Mouse (Mus musculus) cerebellum, adult 2 months (tissue): ENCODE measurements around the gene Olfr1242. TPM values are rescaled to one million over a fixed set of nuclear protein-coding genes. Genes with fewer than 3 reads are reported as not detected.

Experiments
- DNase-seq, 2 experiments: peaks; one replicate each; pipeline ENCODE4 v3.0.0; 2021
- H3K27ac ChIP-seq: fragments of 200-500 bp; 2 replicates; pipeline ENCODE4 v1.5.1; 2012; ENCODE audit warnings: low read length, control low read depth, inconsistent platforms; ENCODE audit not compliant: insufficient read depth
- H3K27me3 ChIP-seq: fragments of 200-500 bp; 2 replicates; pipeline ENCODE4 v1.6.1; 2012; ENCODE audit warnings: inconsistent platforms, mild to moderate bottlenecking, low read length, moderate library complexity; ENCODE audit not compliant: control insufficient read depth, insufficient read depth
- H3K4me1 ChIP-seq: fragments of 200-500 bp; 2 replicates; pipeline ENCODE4 v1.6.1; 2011; ENCODE audit warnings: low read length; ENCODE audit not compliant: control insufficient read depth, insufficient read depth
- H3K4me3 ChIP-seq: fragments of 200-500 bp; replicated peaks from 2 replicates; pipeline ENCODE3; 2011; ENCODE audit warnings: mild to moderate bottlenecking, low read depth, low read length, control low read depth; ENCODE audit not compliant: insufficient read depth
- CTCF ChIP-seq: fragments of 200-500 bp; IDR thresholded peaks from 2 replicates; pipeline ENCODE4 v1.5.1; 2011; ENCODE audit warnings: low read depth, mild to moderate bottlenecking, control low read depth, low read length, moderate library complexity, borderline replicate concordance; ENCODE audit not compliant: insufficient read depth
- POLR2A ChIP-seq: fragments of 200-500 bp; IDR thresholded peaks from 2 replicates; pipeline ENCODE4 v1.6.1; 2011; ENCODE audit warnings: low read length, control low read depth, borderline replicate concordance; ENCODE audit not compliant: insufficient read depth
- WGBS: fragments of 180-500 bp; shearing (Covaris S2); methylation state at CpG from one replicate; pipeline ENCODE4 v1.1.7; 2018; 5-methylcytosine and 5-hydroxymethylcytosine counted together
- polyA plus RNA-seq: library from polyadenylated mRNA; depleted of rRNA; stranded (reverse); fragments of >200 nt; gene quantifications from 2 replicates; pipeline ENCODE4 v1.2.3, GENCODE M21; 2012; rRNA removed

Gene Olfr1242
- not detected in 2 replicates for polyA plus RNA-seq

DNA sequence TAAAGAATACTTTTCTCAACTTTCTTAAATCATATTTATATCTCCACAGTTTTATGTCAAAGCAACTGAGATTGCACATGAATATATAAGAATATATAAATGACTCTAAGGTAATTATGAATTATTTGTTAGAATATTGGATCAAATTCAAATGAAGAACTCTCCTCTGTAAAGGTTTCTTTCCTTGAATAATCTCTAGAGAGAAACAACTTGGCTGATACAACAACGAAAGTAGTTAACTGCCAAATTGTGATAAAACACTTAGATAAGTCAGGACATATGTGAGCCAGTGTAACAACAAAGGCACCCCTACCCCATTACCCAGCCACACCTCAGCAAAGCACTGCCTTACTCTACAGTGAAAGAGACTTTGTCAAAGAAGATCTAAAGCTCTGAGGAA, at the start of gene Olfr1242:
Gene Olfr1242, minus strand, starts transcription at position 101 of the 400 bp plus-strand sequence.
- no peak within 1 kb of the TSS for H3K27ac ChIP-seq
- WGBS, result 78% methylated on average over 1 of the region's 1 CpGs
- H3K4me1 ChIP-seq, result no peaks in the 10 kb centered on the region
- no peak for DNase-seq
- H3K27me3 ChIP-seq, result no peaks in the 10 kb centered on the region
- no peak within 1 kb of the TSS for H3K4me3 ChIP-seq
- TF ChIP-seq CTCF (no peak), POLR2A (no peak)

DNA sequence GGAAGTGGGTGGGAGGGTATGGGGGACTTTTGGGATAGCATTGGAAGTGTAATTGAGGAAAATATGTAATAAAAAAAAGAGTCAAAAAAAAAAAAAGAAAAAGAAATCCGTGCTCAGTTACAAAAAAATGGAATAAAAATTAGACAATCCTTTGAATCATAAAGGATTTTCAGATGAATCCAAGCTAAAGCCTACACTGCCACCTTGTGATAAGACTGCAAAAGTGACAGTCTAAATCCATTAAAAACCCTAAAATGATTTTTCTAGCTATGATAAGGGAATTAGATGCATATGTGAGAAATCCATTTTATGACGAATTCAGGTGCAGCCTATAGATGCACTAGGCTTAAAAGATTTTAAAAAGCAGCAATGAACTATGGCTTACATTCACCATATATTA, 46.4 kb upstream of the Olfr1242 start:
- H3K4me3 ChIP-seq, result no peak overlapping the region
- WGBS, result 50% methylated on average over 2 of the region's 2 CpGs
- H3K4me1 ChIP-seq, result no peaks in the 10 kb centered on the region
- no peak for DNase-seq
- no peak overlapping the region for H3K27ac ChIP-seq
- TF ChIP-seq CTCF, result no peak
- TF ChIP-seq POLR2A, result no peak
- H3K27me3 ChIP-seq, result no peaks in the 10 kb centered on the region

DNA sequence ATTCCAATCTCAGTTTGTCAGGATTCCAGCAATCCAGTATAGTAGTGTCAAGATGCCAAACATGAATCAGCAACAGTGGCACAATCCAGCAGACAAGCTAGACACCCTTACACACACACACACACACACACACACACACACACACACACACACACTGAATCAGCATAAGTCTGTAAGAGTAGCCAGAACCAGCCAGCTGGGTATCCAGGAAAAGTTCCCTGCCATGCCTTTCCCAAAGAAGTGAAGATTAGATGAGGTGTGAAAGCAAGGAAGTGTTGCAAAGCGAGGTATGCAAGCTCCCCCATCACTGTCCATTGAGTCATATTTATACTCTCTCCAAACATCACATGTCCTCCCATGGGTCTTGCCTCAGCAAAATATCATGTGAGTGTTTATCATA, 41.8 kb upstream of the Olfr1242 start:
- no peak overlapping the region for H3K27ac ChIP-seq
- no peak overlapping the region for H3K4me3 ChIP-seq
- no peak for DNase-seq
- TF ChIP-seq POLR2A (no peak), CTCF (no peak)
- no peaks in the 10 kb centered on the region for H3K27me3 ChIP-seq
- WGBS, result 72% methylated on average over 1 of the region's 1 CpGs
- no peaks in the 10 kb centered on the region for H3K4me1 ChIP-seq

DNA sequence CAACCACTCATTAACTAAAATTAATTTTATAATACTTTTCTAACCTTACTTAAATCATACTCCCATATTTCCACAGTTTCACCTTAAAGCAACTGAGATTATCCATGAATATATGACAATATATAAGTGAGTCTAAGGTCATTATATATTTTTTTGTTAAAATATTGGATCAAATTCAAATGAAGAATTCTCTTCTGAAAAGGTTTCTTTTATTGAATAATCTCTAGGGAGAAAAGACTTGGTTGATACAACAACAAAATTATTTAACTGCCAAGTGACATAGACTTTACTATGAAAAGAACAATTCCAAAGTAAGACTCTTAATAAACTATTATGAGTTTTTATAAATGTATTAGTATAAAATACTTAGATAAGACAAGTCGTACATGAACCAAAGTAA, 33.3 kb upstream of the Olfr1242 start, which contains the start of gene Olfr1243:
Gene Olfr1243, minus strand, starts transcription at position 101 of the 400 bp plus-strand sequence.
- no peak for DNase-seq
- H3K27me3 ChIP-seq, result no peaks in the 10 kb centered on the region
- TF ChIP-seq CTCF, result no peak
- TF ChIP-seq POLR2A, result no peak
- WGBS, result 81% methylated on average over 1 of the region's 1 CpGs
- no peak within 1 kb of the TSS for H3K27ac ChIP-seq
- no peak within 1 kb of the TSS for H3K4me3 ChIP-seq
- H3K4me1 ChIP-seq, result no peaks in the 10 kb centered on the region

DNA sequence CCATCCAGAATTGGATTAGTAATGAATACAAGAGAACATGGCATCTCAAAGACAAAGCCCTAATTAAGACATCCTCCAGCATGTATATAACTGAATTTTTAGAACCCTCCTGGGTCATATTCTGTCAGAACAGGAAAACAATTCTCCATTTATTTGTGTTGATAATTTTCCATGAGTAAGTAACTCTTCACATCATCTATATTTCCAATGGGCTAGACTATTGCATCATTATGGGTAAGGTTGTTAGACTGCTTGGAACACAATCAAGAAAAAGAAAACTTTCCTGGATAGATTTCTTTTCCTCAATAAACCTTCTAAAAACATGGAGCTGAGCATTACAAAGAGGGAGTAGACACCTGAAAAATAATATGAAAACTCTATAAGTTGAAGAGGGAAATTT, 11.1 kb downstream of the Olfr1242 start, which contains the start of gene Olfr1241:
Gene Olfr1241, minus strand, starts transcription at position 101 of the 400 bp plus-strand sequence.
- H3K4me1 ChIP-seq, result no peaks in the 10 kb centered on the region
- DNase-seq, result no peak
- no peak within 1 kb of the TSS for H3K27ac ChIP-seq
- TF ChIP-seq CTCF (no peak), POLR2A (no peak)
- H3K4me3 ChIP-seq, result no peak within 1 kb of the TSS
- H3K27me3 ChIP-seq, result no peaks in the 10 kb centered on the region

DNA sequence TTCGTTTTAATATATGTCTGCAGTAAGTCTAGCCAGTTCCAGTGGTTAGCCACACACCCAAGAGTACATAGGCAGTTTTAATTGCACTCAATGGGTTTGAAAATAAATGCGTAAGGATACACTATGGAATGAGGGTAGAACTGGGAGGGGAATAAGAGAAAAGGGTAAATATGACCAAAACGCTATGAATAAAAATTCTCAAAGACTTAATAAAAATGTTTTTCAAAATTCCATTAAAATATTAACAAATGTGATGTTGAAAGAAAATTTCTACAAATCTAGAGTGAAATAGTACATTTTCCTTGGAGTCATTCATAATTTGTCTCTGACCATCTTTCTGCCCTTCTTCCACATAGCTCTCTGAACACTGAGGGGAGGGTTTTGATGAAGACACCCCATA, 55.2 kb downstream of the Olfr1242 start, which contains the start of gene Olfr1240:
Gene Olfr1240, minus strand, starts transcription at position 101 of the 400 bp plus-strand sequence.
- no peak within 1 kb of the TSS for H3K4me3 ChIP-seq
- 81% methylated on average over 3 of the region's 3 CpGs for WGBS
- no peak within 1 kb of the TSS for H3K27ac ChIP-seq
- no peak for TF ChIP-seq POLR2A
- no peak for TF ChIP-seq CTCF
- no peaks in the 10 kb centered on the region for H3K4me1 ChIP-seq
- no peak for DNase-seq
- H3K27me3 ChIP-seq, result no peaks in the 10 kb centered on the region; the same call in 1 of the 2 replicates

Other genes starting within 250 kb of the Olfr1242 start
- gene Olfr1228, start 244.3 kb downstream of the Olfr1242 start, polyA plus RNA-seq, result not detected in 2 replicates
- not detected in 2 replicates for gene Olfr1229, start 210.3 kb downstream of the Olfr1242 start, polyA plus RNA-seq
- not detected in 2 replicates for gene Olfr1230, start 201.1 kb downstream of the Olfr1242 start, polyA plus RNA-seq
- not detected in 2 replicates for gene Olfr1231, start 191.3 kb downstream of the Olfr1242 start, polyA plus RNA-seq
- not detected in 2 replicates for gene Olfr1232, start 168.7 kb downstream of the Olfr1242 start, polyA plus RNA-seq
- gene Olfr1233, start 155.9 kb downstream of the Olfr1242 start, polyA plus RNA-seq, result not detected in 2 replicates
- not detected in 2 replicates for gene Olfr1234, start 133.5 kb downstream of the Olfr1242 start, polyA plus RNA-seq
- not detected in 2 replicates for gene Olfr1238, start 88.7 kb downstream of the Olfr1242 start, polyA plus RNA-seq
- not detected in 2 replicates for gene Olfr1239, start 77.9 kb downstream of the Olfr1242 start, polyA plus RNA-seq
- gene Olfr1240, start 55.3 kb downstream of the Olfr1242 start, polyA plus RNA-seq, result not detected in 2 replicates
- not detected in 2 replicates for gene Olfr1241, start 11.2 kb downstream of the Olfr1242 start, polyA plus RNA-seq
- not detected in 2 replicates for gene Olfr1243, start 33.2 kb upstream of the Olfr1242 start, polyA plus RNA-seq
- gene Olfr1245, start 80.1 kb upstream of the Olfr1242 start, polyA plus RNA-seq, result not detected in 2 replicates
- not detected in 2 replicates for gene Olfr1246, start 94.8 kb upstream of the Olfr1242 start, polyA plus RNA-seq
- 0.02 TPM in 1 of 2 replicates, not detected in the other for gene Olfr1247, start 115.8 kb upstream of the Olfr1242 start, polyA plus RNA-seq
- gene Olfr1248, start 119.9 kb upstream of the Olfr1242 start, polyA plus RNA-seq, result not detected in 2 replicates
- not detected in 2 replicates for gene Olfr1249, start 136.6 kb upstream of the Olfr1242 start, polyA plus RNA-seq
- not detected in 2 replicates for gene Olfr1250, start 163.1 kb upstream of the Olfr1242 start, polyA plus RNA-seq
- gene Olfr1251, start 173.6 kb upstream of the Olfr1242 start, polyA plus RNA-seq, result not detected in 2 replicates
- not detected in 2 replicates for gene Olfr1252, start 226.7 kb upstream of the Olfr1242 start, polyA plus RNA-seq